Mouse (Mus musculus): ENCODE results near the gene Rhoh.

The Rhoh gene

GRCm38 (mm10) chr5:65860281-65861000, 572 bp upstream of the Rhoh start:
- no peak for DNase-seq (ENCODE audit: low spot score)

- no peak for DNase-seq (ENCODE audit: low spot score)
Measured at GRCm38 (mm10) chr5:65862217-65862927, 1.4 kb downstream of the Rhoh start.

GRCm38 (mm10) chr5:65863349-65863749, 2.3 kb downstream of the Rhoh start:
- no peak for DNase-seq (ENCODE audit: low spot score)

GRCm38 (mm10) chr5:65864486-65864885, 3.5 kb downstream of the Rhoh start:
- no peak for DNase-seq (ENCODE audit: low spot score)

- DNase-seq (ENCODE audit: low spot score), result no peak
Measured at GRCm38 (mm10) chr5:65864946-65865345, 3.9 kb downstream of the Rhoh start.

- DNase-seq (ENCODE audit: low spot score), result no peak
Measured at GRCm38 (mm10) chr5:65866591-65866990, 5.6 kb downstream of the Rhoh start.

- peak; percentile 13 for DNase-seq (ENCODE audit: low spot score)
Measured at GRCm38 (mm10) chr5:65867380-65868116, 6.5 kb downstream of the Rhoh start.

GRCm38 (mm10) chr5:65868419-65868818, 7.4 kb downstream of the Rhoh start:
- no peak for DNase-seq (ENCODE audit: low spot score)

- DNase-seq (ENCODE audit: low spot score), result no peak
Measured at GRCm38 (mm10) chr5:65869660-65870059, 8.6 kb downstream of the Rhoh start.

- no peak for DNase-seq (ENCODE audit: low spot score)
Measured at GRCm38 (mm10) chr5:65871276-65871875, 10.4 kb downstream of the Rhoh start.

GRCm38 (mm10) chr5:65873212-65873611, 12.2 kb downstream of the Rhoh start:
- DNase-seq (ENCODE audit: low spot score), result no peak

- DNase-seq (ENCODE audit: low spot score), result no peak
Measured at GRCm38 (mm10) chr5:65875269-65875668, 14.3 kb downstream of the Rhoh start.

GRCm38 (mm10) chr5:65878367-65878766, 17.4 kb downstream of the Rhoh start:
- no peak for DNase-seq (ENCODE audit: low spot score)

GRCm38 (mm10) chr5:65881254-65881653, 20.2 kb downstream of the Rhoh start:
- DNase-seq (ENCODE audit: low spot score), result no peak

GRCm38 (mm10) chr5:65882476-65883205, 21.6 kb downstream of the Rhoh start:
- no peak for DNase-seq (ENCODE audit: low spot score)

GRCm38 (mm10) chr5:65883355-65883754, 22.3 kb downstream of the Rhoh start:
- DNase-seq (ENCODE audit: low spot score), result no peak

- DNase-seq (ENCODE audit: low spot score), result no peak
Measured at GRCm38 (mm10) chr5:65885699-65886443, 24.9 kb downstream of the Rhoh start.

GRCm38 (mm10) chr5:65888102-65888501, 27.1 kb downstream of the Rhoh start:
- DNase-seq (ENCODE audit: low spot score), result no peak

GRCm38 (mm10) chr5:65888998-65889397, 28.0 kb downstream of the Rhoh start:
- DNase-seq (ENCODE audit: low spot score), result no peak

- DNase-seq (ENCODE audit: low spot score), result no peak
Measured at GRCm38 (mm10) chr5:65891251-65891826, 30.3 kb downstream of the Rhoh start.
